Mouse (Mus musculus) CH12.LX (cell line): ENCODE measurements at regions not wholly inside any gene's neighbourhood (a gene's known extent, or its start where the extent isn't known, plus 50 kb on each side); places are given as distances from the start of the nearest gene placed in this dataset.

ENCODE experiments used
- DNase-seq: peaks from one replicate; pipeline ENCODE4 v3.0.0-alpha.2; 2013; ENCODE audit errors: extremely low read depth
- H3K27ac ChIP-seq: 2 replicates; pipeline ENCODE4 v1.5.1; 2012; ENCODE audit warnings: low read depth, mild to moderate bottlenecking, control low read depth, moderate library complexity; ENCODE audit not compliant: insufficient read depth
- H3K27me3 ChIP-seq: replicated peaks from 2 replicates; pipeline ENCODE3; 2012; ENCODE audit warnings: inconsistent platforms
- H3K36me3 ChIP-seq, 2 experiments: replicated peaks in 1 of 2; 2 replicates each; pipeline versions ENCODE3 to v1.6.1; 2012; ENCODE audit warnings: inconsistent platforms in 1 of 2, low read length in 1 of 2, mild to moderate bottlenecking in 1 of 2, mixed read lengths in 1 of 2, moderate library complexity in 1 of 2; ENCODE audit not compliant: control insufficient read depth in 1 of 2, insufficient read depth in 1 of 2
- H3K4me1 ChIP-seq, 2 experiments: 2 replicates each; pipeline ENCODE4 v1.6.1; 2012; ENCODE audit warnings: inconsistent platforms in 1 of 2, moderate library complexity in 1 of 2; ENCODE audit not compliant: insufficient read depth in 2 of 2, control insufficient read depth in 1 of 2
- H3K4me2 ChIP-seq: 2 replicates; pipeline ENCODE4 v1.6.1; 2012; ENCODE audit warnings: low read depth, mild to moderate bottlenecking, control low read depth; ENCODE audit not compliant: poor library complexity, insufficient read depth, severe bottlenecking
- H3K4me3 ChIP-seq, 3 experiments: fragments of 150-350 bp in 1 of 3; sonication (generic) in 1 of 3; replicated peaks in 1 of 3; 2 replicates each; pipeline versions ENCODE3 to v1.5.1; 2011 to 2012; ENCODE audit warnings: low read depth in 2 of 3, low read length in 2 of 3, mild to moderate bottlenecking in 2 of 3, moderate library complexity in 2 of 3, control low read depth in 1 of 3, improper control_type of control experiment in 1 of 3, inconsistent platforms in 1 of 3, mixed read lengths in 1 of 3; ENCODE audit not compliant: poor library complexity in 1 of 3
- H3K79me2 ChIP-seq: replicated peaks from 2 replicates; pipeline ENCODE4 v1.6.1; 2012; ENCODE audit warnings: mild to moderate bottlenecking, moderate library complexity; ENCODE audit not compliant: control insufficient read depth, poor library complexity, insufficient read depth, severe bottlenecking; ENCODE audit errors: extremely low read depth
- H3K9ac ChIP-seq: 2 replicates; pipeline ENCODE4 v1.6.1; 2012; ENCODE audit warnings: low read depth, mild to moderate bottlenecking, control low read depth, moderate library complexity; ENCODE audit not compliant: insufficient read depth
- H3K9me3 ChIP-seq: replicated peaks from 2 replicates; pipeline ENCODE3; 2012; ENCODE audit warnings: low read length, inconsistent platforms, mixed read lengths
- E2F4 ChIP-seq: IDR thresholded peaks from 2 replicates; pipeline ENCODE4 v1.6.1; 2011; ENCODE audit warnings: low read depth, low read length, improper control_type of control experiment; ENCODE audit not compliant: insufficient replicate concordance
- ELF1 ChIP-seq: IDR thresholded peaks from 2 replicates; pipeline ENCODE4 v1.6.1; 2014; ENCODE audit warnings: low read depth, mild to moderate bottlenecking, inconsistent platforms, low read length, improper control_type of control experiment
- EP300 ChIP-seq: IDR thresholded peaks from 2 replicates; pipeline ENCODE4 v1.6.1; 2011; ENCODE audit warnings: low read length, improper control_type of control experiment
- HCFC1 ChIP-seq: IDR thresholded peaks from 2 replicates; pipeline ENCODE4 v1.6.1; 2012; ENCODE audit warnings: low read depth, mild to moderate bottlenecking, inconsistent platforms, low read length, improper control_type of control experiment
- IRF4 ChIP-seq: IDR thresholded peaks from 2 replicates; pipeline ENCODE4 v1.6.1; 2014; ENCODE audit warnings: low read depth, mild to moderate bottlenecking, inconsistent platforms, low read length, improper control_type of control experiment
- JUND ChIP-seq: conservative IDR thresholded peaks from 2 replicates; pipeline ENCODE4 v1.6.1; 2011; ENCODE audit warnings: low read depth, low read length, improper control_type of control experiment
- MAFK ChIP-seq: IDR thresholded peaks from 2 replicates; pipeline ENCODE4 v1.6.1; 2011; ENCODE audit warnings: low read length, improper control_type of control experiment; ENCODE audit not compliant: insufficient replicate concordance
- MAX ChIP-seq: IDR thresholded peaks from 2 replicates; pipeline ENCODE4 v1.6.1; 2011; ENCODE audit warnings: low read length, improper control_type of control experiment
- MEF2A ChIP-seq: IDR thresholded peaks from 2 replicates; pipeline ENCODE4 v1.6.1; 2014; ENCODE audit warnings: low read depth, mild to moderate bottlenecking, inconsistent platforms, low read length, improper control_type of control experiment, borderline replicate concordance
- MXI1 ChIP-seq: IDR thresholded peaks from 2 replicates; pipeline ENCODE4 v1.6.1; 2011; ENCODE audit warnings: mild to moderate bottlenecking, low read depth, low read length, improper control_type of control experiment
- MYC ChIP-seq: IDR thresholded peaks from 2 replicates; pipeline ENCODE4 v1.6.1; 2011; ENCODE audit warnings: low read depth, mild to moderate bottlenecking, improper control_type of control experiment, low read length
- NELFE ChIP-seq: IDR thresholded peaks from 2 replicates; pipeline ENCODE4 v1.6.1; 2011; ENCODE audit warnings: low read depth, low read length, improper control_type of control experiment
- PAX5 ChIP-seq: IDR thresholded peaks from 2 replicates; pipeline ENCODE4 v1.6.1; 2012; ENCODE audit warnings: low read length, inconsistent platforms, mixed read lengths
- POLR2A ChIP-seq: IDR thresholded peaks from 2 replicates; pipeline ENCODE4 v1.6.1; 2011; ENCODE audit warnings: low read depth, mild to moderate bottlenecking, improper control_type of control experiment, low read length
- RAD21 ChIP-seq: IDR thresholded peaks from 2 replicates; pipeline ENCODE4 v1.6.1; 2011; ENCODE audit warnings: low read depth, mild to moderate bottlenecking, low read length, improper control_type of control experiment, moderate library complexity
- SIN3A ChIP-seq: IDR thresholded peaks from 2 replicates; pipeline ENCODE4 v1.6.1; 2012; ENCODE audit warnings: low read length, improper control_type of control experiment, inconsistent platforms
- SMC3 ChIP-seq: IDR thresholded peaks from 2 replicates; pipeline ENCODE4 v1.6.1; 2011; ENCODE audit warnings: low read depth, low read length, improper control_type of control experiment
- TBP ChIP-seq: conservative IDR thresholded peaks from 2 replicates; pipeline ENCODE4 v1.6.1; 2011; ENCODE audit warnings: low read depth, low read length, improper control_type of control experiment
- UBTF ChIP-seq: IDR thresholded peaks from 2 replicates; pipeline ENCODE4 v1.6.1; 2012; ENCODE audit warnings: low read depth, mild to moderate bottlenecking, inconsistent platforms, low read length, improper control_type of control experiment, moderate library complexity
- USF2 ChIP-seq: conservative IDR thresholded peaks from 2 replicates; pipeline ENCODE4 v1.6.1; 2011; ENCODE audit warnings: low read depth, low read length, improper control_type of control experiment
- ZC3H11A ChIP-seq: IDR thresholded peaks from 2 replicates; pipeline ENCODE4 v1.6.1; 2012; ENCODE audit warnings: low read depth, mild to moderate bottlenecking, inconsistent platforms, low read length, improper control_type of control experiment
- ZKSCAN1 ChIP-seq: IDR thresholded peaks from 2 replicates; pipeline ENCODE4 v1.6.1; 2012; ENCODE audit warnings: low read depth, inconsistent platforms, low read length, improper control_type of control experiment, borderline replicate concordance
- ZMIZ1 ChIP-seq: IDR thresholded peaks from 2 replicates; pipeline ENCODE4 v1.6.1; 2012; ENCODE audit warnings: low read depth, mild to moderate bottlenecking, inconsistent platforms, low read length, improper control_type of control experiment
- ZNF384 ChIP-seq: IDR thresholded peaks from 2 replicates; pipeline ENCODE4 v1.6.1; 2012; ENCODE audit warnings: low read depth, low read length, improper control_type of control experiment, inconsistent platforms
- dilution Hi-C: fragments of 300-500 bp; cut with MboI; formaldehyde crosslinking; loops from 2 replicates; pipeline ENCODE4 v1.14.3; 2020; ENCODE audit warnings: low sequenced_read_pairs; ENCODE audit not compliant: extremely low pct_unique_long_range_greater_than_20kb, extremely low pct_ligation_motif_present
- in situ Hi-C: fragments of 300-500 bp; cut with MboI; formaldehyde crosslinking; loops from 3 replicates; pipeline ENCODE4 v1.14.3; 2019; ENCODE audit warnings: low sequenced_read_pairs, low pct_ligation_motif_present, low pct_unique_long_range_greater_than_20kb, mixed read lengths

DNA sequence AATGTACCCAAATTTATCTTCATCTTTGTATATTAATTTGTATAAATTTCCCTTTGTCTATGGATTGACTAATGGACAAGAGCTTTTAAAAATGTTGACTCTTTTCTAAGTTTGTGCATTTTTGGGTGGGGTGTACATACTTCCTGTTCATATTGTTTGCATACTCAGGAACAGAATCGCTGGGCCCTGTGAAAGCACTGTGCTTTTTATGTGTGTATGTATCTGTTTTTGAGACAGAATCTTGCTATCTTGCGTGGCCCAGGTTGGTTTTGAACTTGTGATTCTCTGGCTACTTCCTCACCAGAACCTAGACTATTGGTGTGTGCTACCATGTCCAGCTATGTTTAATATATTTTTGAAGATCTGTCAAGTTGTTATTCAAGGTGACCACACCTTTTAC is 78.8 kb upstream of the Caprin1 start:
- Histone ChIP-seq H3K9ac (no peak overlapping the region), H3K4me1 (peaks cover 14 to 61% of the 10 kb centered on the region in 2 experiments)

DNA sequence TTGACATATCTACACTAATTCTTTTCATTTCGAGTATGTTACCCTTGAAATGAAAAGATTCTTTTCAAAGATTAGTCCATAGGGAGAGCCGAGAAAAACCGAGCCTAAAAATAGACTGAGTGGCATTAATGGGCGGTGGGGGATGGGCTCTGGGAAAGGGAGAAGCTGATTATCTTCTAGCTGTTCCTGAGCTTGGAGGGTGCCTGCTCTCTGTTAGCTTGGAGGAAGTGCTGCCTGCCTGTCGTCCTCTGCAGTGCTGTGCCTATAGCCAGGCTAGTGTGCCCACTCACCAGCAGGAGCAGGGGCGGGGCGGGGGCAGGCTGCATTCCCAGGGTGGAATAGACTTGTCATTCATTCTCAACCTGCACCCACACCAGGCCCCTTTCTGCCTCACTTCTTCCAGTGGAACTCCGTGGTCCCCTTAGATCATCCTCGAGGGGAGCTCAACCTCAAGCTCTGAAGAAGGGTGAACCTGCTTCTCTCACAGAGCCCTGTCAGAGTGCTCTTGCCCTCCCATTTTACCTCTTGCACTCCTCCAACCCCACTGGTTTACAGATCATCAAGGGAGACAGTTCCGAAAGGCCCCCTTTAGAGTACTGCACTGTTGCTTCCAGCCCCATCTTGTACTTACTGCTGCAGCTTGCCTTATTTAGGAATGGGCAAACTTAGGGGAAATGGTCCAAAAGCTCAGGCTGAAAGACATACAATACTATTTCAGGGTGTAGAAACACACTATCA is 76.6 kb upstream of the Lmo2 start:
- Histone ChIP-seq H3K27ac (no peak overlapping the region), H3K4me2 (no peak overlapping the region)
- DNase-seq, result no peak

More for the DNA sequence above, 78.8 kb upstream of the Caprin1 start:
- TF ChIP-seq POLR2A (no peak), MXI1 (no peak), UBTF (no peak), E2F4 (no peak), IRF4 (no peak), RAD21 (no peak), ELF1 (no peak), ZNF384 (no peak), HCFC1 (no peak)
- no peak for DNase-seq
- Histone ChIP-seq H3K4me3 (no peak overlapping the region), H3K4me2 (no peak overlapping the region), H3K9me3 (no peaks in the 10 kb centered on the region), H3K36me3 (no peaks in the 10 kb centered on the region), H3K27me3 (no peaks in the 10 kb centered on the region), H3K79me2 (no peaks in the 10 kb centered on the region), H3K27ac (no peak overlapping the region)
- in situ Hi-C loops, result no loop called here
- dilution Hi-C loops, result no loop called here

More for the DNA sequence above, 76.6 kb upstream of the Lmo2 start:
- in situ Hi-C loops, result no loop called here
- Histone ChIP-seq H3K36me3 (no peaks in the 10 kb centered on the region), H3K9me3 (no peaks in the 10 kb centered on the region), H3K4me1 (peaks cover 4 to 36% of the 10 kb centered on the region in 2 experiments), H3K4me3 (no peak overlapping the region), H3K79me2 (no peaks in the 10 kb centered on the region), H3K9ac (no peak overlapping the region), H3K27me3 (no peaks in the 10 kb centered on the region)
- dilution Hi-C loops, result no loop called here
- no peak for TF ChIP-seq PAX5
- no peak for TF ChIP-seq POLR2A
- TF ChIP-seq ZMIZ1, result no peak
- TF ChIP-seq USF2, result no peak
- TF ChIP-seq SIN3A, result no peak
- TF ChIP-seq MAX, result no peak
- TF ChIP-seq ZC3H11A, result no peak
- TF ChIP-seq TBP, result no peak
- TF ChIP-seq MEF2A, result no peak
- no peak for TF ChIP-seq ZNF384
- no peak for TF ChIP-seq SMC3
- TF ChIP-seq EP300, result no peak
- TF ChIP-seq MYC, result no peak
- TF ChIP-seq HCFC1, result no peak
- no peak for TF ChIP-seq ZKSCAN1
- TF ChIP-seq NELFE, result no peak
- TF ChIP-seq JUND, result no peak
- TF ChIP-seq MAFK, result no peak
